Mouse (Mus musculus) hindbrain, postnatal 0 days (tissue): ENCODE results near the gene Naaladl2. TPM values are rescaled to one million over a fixed set of nuclear protein-coding genes. Genes with fewer than 3 reads are reported as not detected.
"Not testable (repeated sequence)": the region's sequence is repeated elsewhere in the genome, so short reads cannot be mapped to it uniquely, and the experiment has no call there.

Experiments
- ATAC-seq: fragments of 200-750 bp; cut with Nextera tagmentation; 2 replicates; pipeline ENCODE4 v1.8.0; 2017; ENCODE audit warnings: mild to moderate bottlenecking, moderate TSS enrichment, moderate library complexity
- DNase-seq: peaks from one replicate; pipeline ENCODE4 v3.0.0-alpha.2; 2015; ENCODE audit warnings: low spot score
- H3K27ac ChIP-seq: fragments of 300-500 bp; sonication (generic); 2 replicates; pipeline ENCODE4 v1.5.1; 2014; ENCODE audit warnings: mild to moderate bottlenecking
- H3K27me3 ChIP-seq: fragments of 300-500 bp; sonication (generic); 2 replicates; pipeline ENCODE4 v1.6.1; 2014; ENCODE audit warnings: low read length, mixed read lengths; ENCODE audit not compliant: insufficient read depth
- H3K36me3 ChIP-seq: fragments of 300-500 bp; sonication (generic); 2 replicates; pipeline ENCODE4 v1.6.1; 2014; ENCODE audit warnings: low read length, mixed read lengths; ENCODE audit not compliant: insufficient read depth
- H3K4me1 ChIP-seq: fragments of 300-500 bp; sonication (generic); 2 replicates; pipeline ENCODE4 v1.6.1; 2014; ENCODE audit warnings: antibody characterized with exemption, low read length, mixed read lengths; ENCODE audit not compliant: insufficient read depth
- H3K4me2 ChIP-seq: fragments of 300-500 bp; sonication (generic); 2 replicates; pipeline ENCODE4 v1.6.1; 2014; ENCODE audit warnings: low read depth, mild to moderate bottlenecking, low read length, moderate library complexity, mixed read lengths
- H3K4me3 ChIP-seq: fragments of 300-500 bp; sonication (generic); 2 replicates; pipeline ENCODE4 v1.5.1; 2014; ENCODE audit warnings: low read length
- H3K9ac ChIP-seq: fragments of 300-500 bp; sonication (generic); replicated peaks from 2 replicates; pipeline ENCODE4 v1.6.1; 2014; ENCODE audit warnings: mild to moderate bottlenecking, low read length, moderate library complexity, mixed read lengths
- H3K9me3 ChIP-seq: fragments of 300-500 bp; sonication (generic); 2 replicates; pipeline ENCODE4 v1.6.1; 2016; ENCODE audit warnings: low read length, mixed read lengths
- CTCF ChIP-seq: IDR thresholded peaks from 2 replicates; pipeline ENCODE4 v1.5.1; 2016; ENCODE audit warnings: antibody characterized with exemption, control low read depth, low read depth
- WGBS: fragments of 180-500 bp; shearing (Covaris S2); extraction: QIAGEN DNeasy Blood & Tissue Kit; methylation state at CpG from one replicate; pipeline ENCODE4 v1.1.7; 2014; 5-methylcytosine and 5-hydroxymethylcytosine counted together
- polyA plus RNA-seq: library from polyadenylated mRNA; unstranded; fragments of >200 nt; fragmentation: Nextera tagmentation; extraction: Ambion mirVana; gene quantifications from 2 replicates; pipeline ENCODE4 v1.2.1, GENCODE M21; 2015
- total RNA-seq: library from RNA; depleted of rRNA; stranded (reverse); fragments of >200 nt; gene quantifications from 2 replicates; pipeline ENCODE4 v1.2.3, GENCODE M21; 2014

Naaladl2 gene
- total and polyA plus RNA-seq, 2 experiments from 2014 or later, result 0.37 to 0.81 TPM

GRCm38 (mm10) chr3:24166531-24166930 is 977.5 kb downstream of the Naaladl2 start:
- Histone ChIP-seq H3K9ac (no peak overlapping the region), H3K4me2 (no peak overlapping the region), H3K27me3 (no peaks in the 10 kb centered on the region), H3K4me3 (no peak overlapping the region), H3K4me1 (no peaks in the 10 kb centered on the region), H3K36me3 (no peaks in the 10 kb centered on the region), H3K27ac (no peak overlapping the region), H3K9me3 (no peaks in the 10 kb centered on the region)
- DNase-seq (no peak), ATAC-seq (no peak)
- TF ChIP-seq CTCF, result no peak

DNA sequence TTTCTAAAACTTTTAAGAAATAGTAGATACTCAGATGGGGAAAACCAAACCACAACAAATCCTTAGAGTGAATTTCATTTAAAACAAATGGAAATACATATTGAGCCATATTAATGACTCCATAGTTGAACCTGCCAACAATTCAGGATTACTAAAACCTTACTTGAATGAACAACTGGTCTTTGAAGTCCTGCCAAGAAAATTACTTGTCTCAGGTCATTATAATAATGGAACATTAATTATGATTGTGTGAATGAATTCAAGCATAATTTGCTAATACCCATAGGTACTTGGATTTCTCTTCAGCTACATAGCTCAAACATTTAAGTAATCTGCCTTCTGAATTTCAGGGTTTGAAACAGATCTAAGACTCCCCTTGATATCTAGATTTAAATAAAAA is 980.1 kb downstream of the Naaladl2 start:
- Histone ChIP-seq H3K27me3 (no peaks in the 10 kb centered on the region), H3K9ac (no peak overlapping the region), H3K4me2 (no peak overlapping the region), H3K4me3 (no peak overlapping the region), H3K4me1 (no peaks in the 10 kb centered on the region), H3K9me3 (no peaks in the 10 kb centered on the region), H3K27ac (no peak overlapping the region), H3K36me3 (no peaks in the 10 kb centered on the region)
- ATAC-seq (no peak), DNase-seq (peak; percentile 31)
- no peak for TF ChIP-seq CTCF

DNA sequence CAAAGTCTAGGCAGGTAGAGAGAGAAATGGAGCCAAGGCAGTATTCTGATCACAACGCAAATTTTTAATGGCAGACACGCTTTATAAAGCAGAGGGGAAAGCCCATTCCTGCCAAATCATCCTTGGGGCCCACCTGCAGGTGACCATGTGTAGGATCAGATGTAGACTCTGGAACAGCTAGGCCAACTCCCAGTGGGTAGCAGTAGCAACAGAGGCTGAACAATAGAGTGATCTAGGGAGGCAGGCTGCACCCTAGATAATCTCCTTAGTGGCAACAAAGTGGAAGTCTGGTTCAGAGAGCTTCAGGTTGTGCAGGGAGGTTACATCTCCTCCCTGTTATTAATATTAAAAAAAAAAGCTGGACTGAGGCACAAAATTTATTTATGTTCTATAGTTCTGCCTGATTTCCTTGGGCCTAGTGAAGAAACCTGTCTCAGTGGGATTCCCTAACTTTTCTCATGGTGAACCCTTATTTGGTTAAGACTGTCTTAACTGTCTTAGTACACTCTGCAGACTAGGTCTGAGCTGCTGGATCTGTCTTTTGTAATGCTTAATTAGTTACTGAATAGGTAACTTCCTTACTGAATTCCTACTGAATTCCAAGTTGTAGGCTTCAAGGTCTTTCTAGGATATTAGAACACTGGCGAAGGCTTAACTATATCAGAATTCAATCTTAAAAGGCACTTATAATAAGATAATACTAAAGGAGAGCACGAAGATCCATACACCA is 992.8 kb downstream of the Naaladl2 start:
- not testable (repeated sequence) for ATAC-seq, H3K27me3 ChIP-seq, H3K36me3 ChIP-seq, H3K4me2 ChIP-seq, DNase-seq, H3K4me3 ChIP-seq, H3K27ac ChIP-seq, H3K9me3 ChIP-seq, H3K4me1 ChIP-seq, H3K9ac ChIP-seq
- WGBS, result 73% methylated on average over 4 of the region's 4 CpGs

DNA sequence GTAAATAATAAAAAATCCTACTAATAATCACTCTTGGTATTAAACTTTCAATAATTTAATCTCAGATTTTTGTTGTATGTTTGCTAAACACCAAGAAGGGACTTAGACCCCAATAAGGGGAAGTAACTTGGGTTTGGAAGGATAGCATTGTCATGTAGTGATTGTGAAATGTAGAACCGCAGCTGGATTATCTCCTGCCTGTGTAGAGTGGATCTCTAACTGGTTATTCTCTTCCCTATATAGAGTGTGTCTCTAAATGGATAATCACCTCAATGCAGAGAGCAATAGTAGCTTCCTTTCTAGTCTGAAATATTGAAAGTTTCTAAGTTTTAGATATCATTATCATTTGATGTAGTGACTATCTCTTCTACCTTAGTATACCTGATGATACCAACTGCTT is 1001.3 kb downstream of the Naaladl2 start:
- 93% methylated on average over 1 of the region's 1 CpGs for WGBS
- DNase-seq (no peak), ATAC-seq (no peak)
- Histone ChIP-seq H3K4me3 (no peak overlapping the region), H3K4me2 (no peak overlapping the region), H3K36me3 (no peaks in the 10 kb centered on the region), H3K9ac (no peak overlapping the region), H3K27ac (no peak overlapping the region), H3K27me3 (no peaks in the 10 kb centered on the region), H3K4me1 (no peaks in the 10 kb centered on the region), H3K9me3 (no peaks in the 10 kb centered on the region)
- TF ChIP-seq CTCF, result no peak

- DNase-seq (no peak), ATAC-seq (no peak)
- H3K4me2 ChIP-seq, result no peak overlapping the region
- no peaks in the 10 kb centered on the region for H3K9me3 ChIP-seq
- no peaks in the 10 kb centered on the region for H3K36me3 ChIP-seq
- no peak for TF ChIP-seq CTCF
- no peaks in the 10 kb centered on the region for H3K4me1 ChIP-seq
- no peak overlapping the region for H3K27ac ChIP-seq
- H3K9ac ChIP-seq, result no peak overlapping the region
- H3K4me3 ChIP-seq, result no peak overlapping the region
- no peaks in the 10 kb centered on the region for H3K27me3 ChIP-seq
- WGBS, result 95% methylated on average over 1 of the region's 1 CpGs
Measured at GRCm38 (mm10) chr3:24138002-24138401, 1006.1 kb downstream of the Naaladl2 start.

DNA sequence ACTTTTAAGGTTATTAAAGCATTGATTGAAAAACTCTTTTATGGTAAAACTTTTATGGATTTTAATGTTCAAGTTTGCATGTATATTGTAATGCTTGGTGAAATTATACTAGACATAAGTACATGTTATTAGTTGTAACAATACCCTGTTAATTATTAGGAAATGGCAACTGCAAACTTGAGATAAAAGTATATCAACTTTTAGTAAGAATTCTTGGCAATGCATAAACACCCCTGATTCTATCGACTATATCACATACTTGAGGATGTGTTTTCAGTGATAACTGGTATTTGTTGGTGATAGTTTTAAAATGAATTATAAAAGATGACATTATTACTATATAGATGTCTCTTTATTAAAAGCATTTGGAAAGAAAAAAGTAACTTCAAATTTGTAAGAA is 1017.9 kb downstream of the Naaladl2 start:
- Histone ChIP-seq H3K9ac (no peak overlapping the region), H3K4me1 (no peaks in the 10 kb centered on the region), H3K4me2 (no peak overlapping the region), H3K27me3 (no peaks in the 10 kb centered on the region), H3K9me3 (no peaks in the 10 kb centered on the region), H3K4me3 (no peak overlapping the region), H3K36me3 (no peaks in the 10 kb centered on the region), H3K27ac (no peak overlapping the region)
- no peak for TF ChIP-seq CTCF
- ATAC-seq, result no peak
- 95% methylated on average over 1 of the region's 1 CpGs for WGBS
- no peak for DNase-seq

- H3K36me3 ChIP-seq, result no peaks in the 10 kb centered on the region
- 88% methylated on average over 2 of the region's 2 CpGs for WGBS
- no peak overlapping the region for H3K4me2 ChIP-seq
- no peak for TF ChIP-seq CTCF
- DNase-seq, result no peak
- no peak overlapping the region for H3K27ac ChIP-seq
- no peak overlapping the region for H3K9ac ChIP-seq
- H3K9me3 ChIP-seq, result no peaks in the 10 kb centered on the region
- no peaks in the 10 kb centered on the region for H3K4me1 ChIP-seq
- H3K4me3 ChIP-seq, result no peak overlapping the region
- ATAC-seq, result no peak
- no peaks in the 10 kb centered on the region for H3K27me3 ChIP-seq
Measured at GRCm38 (mm10) chr3:24124034-24124433, 1020.0 kb downstream of the Naaladl2 start.
